Mouse (Mus musculus): Measurements from ENCODE around the gene Cdh15.
A peak's percentile ranks its signal among the peaks of the same experiment; 100 is the strongest.

The Cdh15 gene

DNA sequence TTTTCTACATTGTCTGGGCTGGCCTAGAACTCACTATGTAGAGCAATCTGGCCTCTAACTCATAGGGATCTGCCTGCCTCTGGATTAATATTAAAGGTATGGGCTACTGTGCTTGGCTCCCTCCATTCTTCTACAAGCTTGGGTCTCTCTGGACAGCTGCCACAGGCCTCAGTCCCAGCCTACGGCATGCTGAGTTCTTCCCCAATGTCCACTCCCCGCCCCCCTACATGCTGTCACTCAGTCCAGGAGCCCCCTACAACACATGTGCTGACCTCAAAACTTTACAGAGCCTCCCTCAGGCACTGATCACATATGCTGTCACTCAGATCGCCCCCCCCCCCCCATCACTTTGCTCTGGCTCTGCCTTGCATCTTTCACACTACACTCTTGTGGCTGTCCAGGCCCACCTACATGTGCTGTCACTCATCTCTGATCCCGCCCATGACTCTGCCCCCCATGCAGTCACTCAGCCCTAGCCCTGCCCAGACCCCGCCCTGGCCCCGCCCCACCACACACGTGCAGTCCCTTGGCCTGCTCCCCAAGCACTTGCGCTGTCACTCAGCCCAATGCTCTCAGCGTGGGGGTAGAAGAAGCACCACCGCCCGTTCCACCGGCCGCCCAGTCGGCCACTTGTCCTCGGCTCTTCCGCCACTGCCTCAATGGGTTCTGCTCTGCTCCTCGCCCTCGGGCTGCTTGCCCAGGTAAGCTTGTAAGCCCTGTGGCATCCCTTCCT lies at the start of gene Cdh15:
Gene Cdh15 (plus strand): TSS at position 138 of the 733 bp plus-strand sequence.
- no peak for DNase-seq (ENCODE audit: low read depth, low spot score)

DNA sequence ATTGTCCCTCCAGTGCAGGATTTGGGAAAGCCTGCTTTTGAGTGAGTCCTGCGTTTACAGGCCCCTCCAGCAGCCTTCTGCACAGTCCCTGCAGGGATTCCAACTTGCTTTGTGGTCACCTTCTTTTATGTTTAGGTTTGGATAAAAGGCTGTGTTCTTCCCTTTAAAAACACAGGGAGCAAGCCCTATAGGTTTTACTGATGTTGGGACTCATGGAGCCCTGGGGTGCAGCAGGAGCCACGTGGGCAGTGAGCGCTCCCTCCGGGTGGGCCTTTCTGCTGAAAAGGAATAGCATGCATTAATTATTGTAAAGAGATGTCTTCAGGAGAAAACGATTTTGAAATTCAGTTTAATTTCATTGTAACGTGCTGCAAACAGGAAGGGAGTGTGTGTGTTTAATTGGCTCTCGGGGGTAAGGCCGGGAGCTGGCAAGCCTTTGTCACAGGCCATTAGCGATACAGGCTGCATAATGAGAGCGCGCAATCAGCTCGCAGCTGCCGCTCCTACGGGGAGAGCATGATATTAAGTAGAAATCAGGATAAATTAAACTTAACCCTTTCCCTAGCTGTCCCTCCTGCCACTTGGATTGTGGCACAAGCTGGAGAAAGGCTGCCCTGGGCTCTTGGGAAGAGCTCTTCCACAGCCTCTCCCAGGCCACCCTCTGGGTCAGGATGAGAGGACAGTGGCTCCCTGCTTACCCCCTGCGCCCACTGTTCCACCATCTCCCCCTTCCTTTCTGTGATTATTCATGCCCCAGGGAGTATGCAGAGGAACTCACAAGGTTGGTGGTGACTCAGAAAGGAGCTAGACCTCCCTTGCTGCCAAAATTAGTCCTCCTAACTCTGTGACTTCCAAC lies 43.6 kb upstream of the Cdh15 start:
- no peak for DNase-seq (ENCODE audit: low read depth, low spot score)

DNA sequence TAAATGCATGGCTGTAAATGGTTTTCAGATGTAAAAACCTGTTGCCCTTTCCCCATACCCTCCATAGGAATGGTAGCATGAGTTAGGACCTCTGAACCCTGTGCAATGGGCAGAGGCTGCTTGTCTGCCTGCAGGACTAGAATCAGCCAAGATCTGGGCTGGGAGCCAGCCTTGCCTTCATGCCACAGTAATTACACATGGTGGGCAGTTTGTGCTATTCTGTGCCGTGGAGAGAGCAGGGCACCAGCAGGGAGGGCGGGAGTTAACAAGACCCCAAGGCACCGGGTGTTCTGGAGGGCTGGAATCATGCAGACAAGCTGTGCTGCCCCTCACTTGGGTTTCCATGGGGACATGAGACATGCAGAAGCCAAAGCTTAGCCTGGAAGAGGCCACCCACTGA lies 42.4 kb upstream of the Cdh15 start:
- DNase-seq (ENCODE audit: low read depth, low spot score), result no peak

DNA sequence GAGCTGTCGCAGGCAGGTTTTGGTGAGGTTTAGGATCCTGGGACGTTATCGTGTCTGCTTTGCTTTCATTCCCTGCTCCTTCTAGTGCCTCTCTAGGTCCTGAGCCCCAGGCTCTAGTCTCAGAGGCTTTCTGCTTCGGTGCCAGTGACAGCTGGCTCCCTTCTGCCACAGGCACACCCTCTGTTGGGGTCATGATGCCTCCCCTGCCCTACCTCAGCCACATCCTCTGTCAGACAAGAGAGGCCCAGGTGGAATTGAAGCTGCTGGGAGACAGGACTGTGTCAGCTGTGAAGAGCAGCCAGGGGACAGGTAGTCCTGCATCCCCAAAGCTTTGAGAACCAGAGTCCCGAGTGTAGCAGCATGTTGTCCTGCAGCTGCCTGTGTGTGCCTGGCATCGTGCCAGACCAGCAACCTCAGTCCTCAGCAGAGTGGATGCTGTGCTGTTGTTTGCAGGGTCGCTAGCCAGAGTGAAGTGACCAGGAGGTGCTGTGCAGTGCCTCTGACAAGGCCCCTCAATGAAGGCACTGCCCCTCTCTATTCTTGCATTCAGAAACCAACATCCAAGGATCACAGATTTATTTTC lies 40.7 kb upstream of the Cdh15 start:
- DNase-seq (ENCODE audit: low read depth, low spot score), result no peak

DNA sequence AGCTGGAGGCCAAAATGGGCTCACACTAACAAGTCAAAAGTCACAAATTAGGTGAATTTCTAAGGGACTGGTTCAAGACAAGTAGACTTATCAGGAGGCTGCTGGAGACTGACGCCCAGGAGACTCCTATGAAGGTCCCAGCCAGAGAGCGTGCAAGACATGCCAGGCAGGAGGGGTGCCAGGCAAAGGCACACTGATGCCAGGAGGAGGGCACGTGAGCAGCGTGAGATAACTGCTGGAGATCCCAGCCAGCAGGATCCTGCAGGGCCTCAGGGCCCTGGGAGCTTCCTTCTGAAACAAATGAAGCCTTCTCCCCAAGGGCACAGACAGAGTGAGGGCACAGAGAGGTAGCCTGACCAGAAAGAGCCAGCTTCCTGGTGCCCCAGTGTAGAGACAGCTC lies 39.9 kb upstream of the Cdh15 start:
- DNase-seq (ENCODE audit: low read depth, low spot score), result no peak

DNA sequence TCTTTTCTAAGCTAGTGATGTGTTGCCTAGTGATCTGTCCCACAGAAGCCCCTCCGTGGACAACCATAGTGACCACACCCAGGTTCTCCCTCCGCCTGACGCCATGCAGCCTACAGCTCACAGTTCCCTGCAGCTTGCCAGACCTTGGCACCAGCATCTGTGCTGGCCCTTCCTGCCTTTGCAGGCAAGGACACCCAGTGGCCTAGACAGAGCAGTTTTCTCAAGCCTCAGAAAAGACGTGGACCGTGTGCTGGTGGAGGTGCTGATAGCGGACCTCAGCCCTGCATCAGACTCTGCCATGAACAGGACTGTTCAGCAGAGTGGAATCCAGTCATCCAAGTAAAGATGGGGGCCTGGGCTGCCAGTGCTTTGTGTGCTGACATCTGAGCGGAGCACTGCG lies 37.4 kb upstream of the Cdh15 start:
- no peak for DNase-seq (ENCODE audit: low read depth, low spot score)

DNA sequence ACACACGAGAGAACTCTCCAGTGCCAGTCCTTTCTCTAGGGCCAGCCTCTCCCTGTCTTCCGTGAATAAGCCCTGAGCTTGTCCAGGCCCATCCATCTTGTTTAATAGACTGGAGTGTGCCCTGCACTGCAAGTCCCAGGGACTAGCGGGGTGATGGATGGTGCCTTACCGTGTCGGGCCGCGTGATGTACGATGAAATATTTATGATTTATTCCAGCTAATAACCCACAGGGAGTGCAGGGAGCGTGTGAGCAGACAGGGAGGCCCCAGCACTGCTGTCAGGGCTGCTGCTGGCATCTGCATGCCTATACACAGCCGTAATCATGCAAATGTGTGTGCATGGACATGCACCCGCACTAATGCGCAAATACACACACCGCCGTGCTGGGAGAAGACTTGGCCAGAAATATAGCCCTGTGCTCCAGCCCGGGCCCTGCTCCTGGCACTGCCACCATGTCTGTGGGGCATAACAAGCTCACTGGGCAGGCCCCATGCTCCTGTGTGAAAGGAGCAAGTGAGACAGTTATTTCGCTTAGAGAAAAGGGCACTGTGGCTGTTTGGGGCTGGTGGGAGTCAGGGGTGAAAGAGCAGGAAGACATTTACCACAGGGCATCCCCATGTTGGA lies 35.8 kb upstream of the Cdh15 start:
- DNase-seq (ENCODE audit: low read depth, low spot score), result no peak

DNA sequence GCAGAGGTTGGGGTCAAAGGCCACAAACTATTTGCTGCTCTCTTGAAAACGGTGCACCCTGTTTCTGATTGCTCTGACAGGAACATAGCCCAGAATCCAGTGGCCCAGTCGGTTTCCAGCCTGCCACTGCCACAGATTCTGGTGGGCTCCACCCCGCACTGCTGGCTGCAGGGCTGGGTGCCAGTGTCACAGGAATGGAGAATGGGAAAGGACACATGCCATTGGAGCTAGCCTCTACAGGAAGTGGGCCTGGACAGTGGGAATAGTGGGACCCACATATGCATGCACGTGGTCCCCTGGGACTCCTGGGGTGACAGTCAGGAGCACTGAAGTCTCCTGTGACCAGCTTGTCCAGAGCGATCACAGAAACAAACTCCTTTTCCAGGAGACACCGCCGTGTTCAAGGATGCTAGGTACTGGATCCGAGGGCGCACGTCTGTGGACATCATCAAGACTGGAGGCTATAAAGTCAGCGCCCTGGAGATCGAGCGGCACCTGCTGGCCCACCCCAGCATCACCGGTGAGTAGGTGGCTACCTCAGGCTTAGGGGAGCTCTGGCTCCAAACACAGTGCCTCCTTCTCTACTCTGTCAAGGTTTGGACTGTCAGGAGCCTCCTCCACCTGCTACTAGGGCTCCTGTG lies 35.0 kb upstream of the Cdh15 start:
- DNase-seq (ENCODE audit: low read depth, low spot score), result no peak

DNA sequence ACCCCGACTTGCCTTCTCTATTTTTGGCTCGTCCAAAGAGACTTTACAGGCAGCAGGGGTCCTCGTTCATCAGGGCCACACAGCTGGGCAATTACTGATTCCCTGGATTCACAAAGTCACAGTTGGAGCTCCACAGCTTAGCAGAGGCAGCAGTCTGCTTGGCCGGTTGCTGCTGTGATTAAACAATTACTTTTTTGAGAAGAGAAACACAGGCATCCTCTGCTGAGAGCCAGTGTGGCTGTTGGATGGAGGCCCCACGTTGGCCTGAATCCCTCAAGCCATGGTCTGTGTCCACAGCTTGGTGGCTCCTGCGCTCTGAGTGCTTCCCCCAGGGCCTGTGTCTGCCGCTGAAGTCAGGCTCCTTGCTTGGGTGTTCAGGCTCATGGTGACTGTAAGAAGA lies 33.2 kb upstream of the Cdh15 start:
- no peak for DNase-seq (ENCODE audit: low read depth, low spot score)

DNA sequence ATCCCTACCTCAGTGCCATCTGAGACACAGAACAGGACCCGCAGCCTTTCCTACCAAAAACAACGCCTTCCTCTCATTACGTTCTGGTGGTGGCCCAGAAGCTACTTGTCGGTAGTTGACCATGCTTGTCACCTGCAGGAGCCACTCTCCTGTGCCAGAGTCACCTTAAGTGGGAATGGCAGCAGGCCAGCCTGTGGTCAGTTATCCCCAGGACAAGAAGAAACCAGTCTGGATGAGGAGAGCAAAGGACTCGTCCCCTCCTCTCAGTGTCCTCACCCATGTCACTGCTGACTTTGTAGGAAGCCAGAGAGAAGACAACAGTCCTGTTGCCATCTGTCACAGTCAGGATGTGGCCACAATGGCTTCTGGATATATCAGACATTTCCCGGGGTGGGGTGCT lies 30.8 kb upstream of the Cdh15 start:
- DNase-seq (ENCODE audit: low read depth, low spot score), result no peak

DNA sequence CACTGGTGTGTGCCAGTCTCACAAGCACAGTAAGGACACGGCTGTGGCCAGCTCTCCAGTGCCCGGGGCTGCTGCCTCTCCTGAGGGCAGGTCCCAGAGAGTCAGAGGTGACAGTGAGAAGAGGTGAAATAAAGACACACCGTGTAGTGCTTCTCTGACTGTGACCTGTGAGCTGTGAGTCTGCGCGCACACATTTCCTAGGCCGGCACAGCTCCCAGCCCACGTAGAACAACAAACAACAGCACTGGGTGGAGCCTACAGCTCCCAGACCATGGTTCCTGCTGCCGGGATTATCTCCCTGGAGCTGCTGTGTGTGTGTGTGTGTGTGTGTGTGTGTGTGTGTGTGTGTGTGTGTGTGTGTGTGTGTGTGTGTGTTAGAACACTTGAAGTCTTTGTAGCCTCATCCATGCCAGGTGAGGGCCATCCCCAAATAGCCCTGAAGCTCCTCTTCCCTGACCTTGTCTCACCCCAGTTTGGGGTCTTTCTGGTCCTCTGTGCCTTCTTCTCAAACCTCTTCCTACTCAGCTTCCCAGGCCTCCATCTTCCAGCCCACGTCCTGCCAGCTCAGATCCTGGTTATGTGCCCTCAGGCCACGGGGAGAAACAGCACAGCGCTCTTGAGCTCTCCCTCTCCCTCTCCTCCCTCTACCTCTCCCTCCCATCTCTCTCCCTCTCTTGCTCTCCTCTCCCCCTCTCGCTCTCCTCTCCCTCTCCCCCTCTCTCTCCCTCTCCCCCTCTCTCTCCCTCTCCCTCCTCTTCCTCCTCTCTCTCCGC lies 29.9 kb upstream of the Cdh15 start:
- no peak for DNase-seq (ENCODE audit: low read depth, low spot score)

DNA sequence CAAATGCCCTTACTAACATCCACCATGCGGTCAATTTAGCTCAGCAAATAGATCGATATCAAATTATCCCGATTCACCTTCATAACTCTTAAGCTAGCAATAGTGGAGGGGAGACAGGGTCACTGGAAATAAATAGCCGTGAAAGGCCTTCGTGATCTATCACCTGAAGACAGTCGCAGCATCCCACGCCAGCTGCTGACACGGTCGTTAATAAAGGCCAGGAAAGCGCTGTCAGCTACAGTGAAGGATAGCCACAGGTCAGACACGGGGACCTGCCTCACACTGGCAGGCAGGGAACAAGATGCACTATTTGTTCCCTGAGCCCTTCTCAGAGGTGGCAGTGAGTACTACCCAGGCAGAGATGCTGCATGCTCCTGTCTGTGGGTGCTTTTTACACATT lies 28.0 kb upstream of the Cdh15 start:
- DNase-seq (ENCODE audit: low read depth, low spot score), result no peak

DNA sequence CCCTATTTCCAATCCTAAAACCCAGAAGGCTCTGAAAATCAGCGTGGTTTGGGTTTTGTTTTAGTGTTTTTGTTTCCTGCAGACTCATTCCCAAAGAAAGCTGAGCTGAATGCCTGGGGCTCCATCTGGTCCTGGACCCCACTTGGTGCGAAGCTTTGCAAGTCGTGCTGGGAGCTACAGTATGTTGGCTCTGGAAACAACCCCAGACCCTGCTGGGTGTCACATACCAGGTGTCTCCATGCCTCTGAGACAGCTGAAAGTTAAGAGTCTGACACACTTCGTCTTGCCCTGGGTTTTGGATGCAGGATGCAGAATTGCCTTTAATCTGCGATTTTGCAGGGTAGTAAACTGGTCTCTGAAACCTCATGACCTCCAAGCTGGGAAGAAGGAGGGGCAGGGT lies 23.2 kb upstream of the Cdh15 start:
- DNase-seq (ENCODE audit: low read depth, low spot score), result no peak

DNA sequence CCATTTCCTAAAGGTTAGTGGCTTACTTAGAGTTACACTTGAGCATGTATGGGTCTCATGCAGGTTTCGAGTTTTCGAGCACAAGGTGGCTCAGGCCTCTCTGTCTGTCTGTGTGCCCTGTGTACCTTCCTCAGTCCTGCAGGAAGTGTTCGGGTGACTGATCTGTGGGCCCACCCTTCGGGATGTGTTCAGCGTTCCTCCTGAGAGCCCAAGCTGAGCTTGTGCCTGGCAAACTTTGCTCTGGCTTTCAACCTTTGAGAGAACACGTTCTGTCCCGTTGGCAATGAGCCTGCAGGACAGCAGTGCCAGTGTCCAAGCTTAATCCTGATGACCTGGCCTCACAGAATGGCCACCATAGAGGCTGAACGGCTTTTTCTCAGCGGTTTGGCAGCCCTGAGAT lies 22.8 kb upstream of the Cdh15 start:
- DNase-seq (ENCODE audit: low read depth, low spot score), result no peak

DNA sequence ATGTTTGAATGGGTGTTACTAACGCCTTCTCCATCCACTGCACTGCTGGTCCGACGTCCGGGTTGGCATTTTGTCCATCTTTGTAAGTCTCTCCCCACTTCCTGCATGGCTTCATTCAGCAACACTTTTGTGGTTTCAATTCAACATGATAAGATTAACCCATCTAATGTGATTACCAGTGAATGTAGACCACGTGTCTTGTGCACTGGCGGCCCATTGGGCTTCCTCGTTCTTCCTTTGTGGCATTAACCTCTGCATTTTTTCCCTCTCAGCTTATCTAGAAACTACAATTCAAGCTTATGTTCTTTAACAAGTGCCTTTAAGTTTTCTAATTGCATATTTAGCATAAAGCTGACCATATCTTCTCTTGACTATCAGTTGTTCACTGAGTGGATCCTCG lies 22.4 kb upstream of the Cdh15 start:
- no peak for DNase-seq (ENCODE audit: low read depth, low spot score)

DNA sequence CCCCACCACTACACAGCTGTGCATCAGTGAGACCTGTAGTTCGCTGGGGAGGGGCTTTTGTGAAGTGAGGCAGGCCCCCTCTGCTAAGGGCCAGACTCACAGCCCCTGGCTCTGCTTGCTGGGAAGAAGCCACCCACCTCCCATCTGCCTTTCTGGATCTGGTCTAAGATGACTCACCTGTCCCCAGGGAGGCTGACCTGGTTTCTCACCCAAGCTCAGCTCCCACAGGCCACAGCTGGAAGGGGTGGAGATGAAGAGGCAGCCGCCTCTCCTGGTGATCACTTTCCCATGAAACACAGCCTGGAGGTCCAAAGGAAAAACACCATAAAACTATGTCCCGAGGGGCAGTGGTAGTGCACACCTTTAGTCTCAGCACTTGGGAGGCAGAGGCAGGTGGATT lies 18.4 kb upstream of the Cdh15 start:
- DNase-seq (ENCODE audit: low read depth, low spot score), result no peak

DNA sequence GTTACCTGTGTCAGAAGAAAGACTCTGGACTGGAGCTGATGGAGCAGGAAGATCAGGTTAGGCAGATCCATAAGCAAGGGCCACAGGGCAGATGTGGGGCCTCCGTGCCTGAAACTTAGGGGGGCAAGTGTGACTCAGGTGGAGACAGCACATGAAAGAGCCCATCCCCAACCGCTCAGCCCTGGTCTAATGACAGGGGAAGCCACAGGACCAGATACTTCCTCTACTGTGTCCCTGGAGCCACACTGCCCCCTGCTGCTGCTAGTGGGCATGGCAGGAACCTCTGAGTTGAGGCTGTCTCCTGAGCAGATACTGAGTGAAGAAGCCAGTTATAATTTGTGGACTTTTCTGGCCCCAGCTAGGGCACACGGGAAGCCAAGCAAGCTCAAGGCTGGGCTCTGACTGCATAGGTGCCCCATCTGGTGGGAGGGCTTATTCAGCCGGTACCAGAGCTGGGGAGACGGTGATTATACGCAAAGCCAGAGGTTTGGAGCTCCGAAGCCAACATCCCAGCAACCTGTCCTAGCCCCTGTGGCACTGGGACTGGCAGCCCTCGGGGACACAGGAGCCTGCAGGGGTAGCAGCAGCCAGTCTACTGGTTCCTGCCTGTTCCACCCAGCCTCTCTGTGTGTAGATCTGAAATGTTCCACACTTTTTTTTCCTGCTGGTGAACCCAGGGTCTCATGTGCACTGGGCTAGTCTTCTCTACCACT lies 17.3 kb upstream of the Cdh15 start:
- DNase-seq (ENCODE audit: low read depth, low spot score), result no peak

DNA sequence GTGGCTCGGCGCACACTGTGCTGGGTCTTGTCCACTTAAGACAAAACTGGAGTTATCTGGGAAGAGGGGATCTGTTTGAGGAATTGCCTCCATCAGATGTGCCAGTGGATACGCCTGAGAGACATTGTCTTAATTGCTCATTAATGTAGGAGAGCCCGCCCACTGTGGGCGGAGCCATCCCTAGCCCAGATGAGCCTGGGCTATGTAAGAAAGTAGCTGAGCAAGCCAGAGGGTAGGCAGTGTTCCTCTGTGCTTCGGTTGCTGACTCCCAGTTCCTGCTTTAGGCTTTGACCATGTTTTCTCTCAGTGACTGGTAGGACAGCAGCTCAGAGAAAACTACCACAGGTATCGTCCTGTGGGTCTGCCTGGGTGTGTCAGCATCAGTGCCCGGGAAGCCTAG lies 13.3 kb upstream of the Cdh15 start:
- DNase-seq (ENCODE audit: low read depth, low spot score), result no peak

DNA sequence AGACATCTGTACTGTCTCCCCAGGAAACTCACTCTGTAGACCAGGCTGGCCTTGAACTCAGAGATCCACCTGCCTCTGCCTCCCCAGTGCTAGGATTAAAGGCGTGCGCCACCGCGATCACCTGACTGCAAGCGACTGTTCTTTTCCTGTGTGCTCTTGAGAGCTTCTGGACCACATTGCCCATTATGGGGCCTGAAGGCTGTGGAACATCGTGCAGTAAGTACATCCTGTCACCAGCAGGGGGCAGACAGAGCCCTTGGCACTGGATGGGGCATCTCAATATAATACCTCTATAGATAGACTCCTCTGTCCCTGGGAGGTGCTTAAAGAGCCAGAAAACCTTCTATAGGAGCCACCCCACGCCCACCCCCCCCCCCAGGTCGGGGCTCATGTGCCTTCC lies 12.8 kb upstream of the Cdh15 start:
- peak; percentile 16 for DNase-seq (ENCODE audit: low read depth, low spot score)

DNA sequence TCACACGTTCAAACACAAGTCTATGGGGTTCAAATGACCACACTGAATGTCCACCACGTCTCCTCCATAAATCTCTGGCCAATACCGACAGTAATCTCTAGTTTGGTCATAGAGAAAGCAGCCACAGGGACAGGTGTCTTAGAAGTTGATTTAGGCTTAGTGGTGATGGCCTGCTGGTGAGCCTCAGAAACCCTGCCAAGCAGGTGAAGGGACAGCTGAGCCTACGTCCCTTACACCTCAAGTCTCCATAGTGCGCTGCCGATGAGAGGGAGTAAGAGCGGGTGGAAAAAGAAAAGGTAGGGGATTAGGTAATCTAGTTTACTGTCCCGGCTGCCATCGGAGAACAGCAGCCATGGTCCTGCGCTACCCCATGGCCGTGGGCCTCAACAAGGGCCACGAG lies 11.6 kb upstream of the Cdh15 start:
- no peak for DNase-seq (ENCODE audit: low read depth, low spot score)

DNA sequence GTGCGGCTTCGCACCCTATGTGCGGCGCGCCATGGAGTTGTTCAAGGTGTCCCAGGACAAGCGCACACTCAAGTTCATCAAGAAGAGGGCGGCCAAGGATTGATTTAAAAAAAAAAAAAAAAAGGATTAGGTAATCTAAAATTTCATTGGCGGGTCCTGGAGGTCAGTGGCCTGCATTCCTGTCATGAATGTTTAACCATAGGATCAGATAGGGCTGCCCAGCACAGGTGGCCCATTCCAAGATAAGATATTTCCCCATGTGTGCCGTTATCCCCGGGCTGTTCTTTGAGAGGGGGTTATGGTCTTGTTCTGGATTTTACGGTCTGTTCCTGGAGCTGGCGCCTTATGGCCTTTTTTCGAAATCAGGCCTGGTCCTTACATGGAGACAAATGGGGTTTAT lies 11.1 kb upstream of the Cdh15 start:
- DNase-seq (ENCODE audit: low read depth, low spot score), result no peak

All from brain, embryonic 18.5 days (tissue).